Mouse (Mus musculus) adrenal gland, postnatal 4 days (tissue): ENCODE data around the gene Prkar2b. TPM values are rescaled to one million over a fixed set of nuclear protein-coding genes. Genes with fewer than 3 reads are reported as not detected.

ENCODE experiments used
- DNase-seq, 2 experiments: peaks; one replicate each; pipeline ENCODE4 v3.0.0; 2021 to 2022; ENCODE audit warnings: low spot score in 2 of 2, mixed read lengths in 2 of 2
- total RNA-seq, 2 experiments: library from RNA; stranded (reverse); gene quantifications; 2 replicates each; pipeline ENCODE4 v1.2.3; 2021

The Prkar2b gene
- total RNA-seq, 2 experiments from 2014 or later, result 187 to 200 TPM

- DNase-seq, result no peak
Measured at GRCm38 (mm10) chr12:31931818-31932217, 129.3 kb downstream of the Prkar2b start.

- no peak for DNase-seq
Measured at GRCm38 (mm10) chr12:31928498-31928897, 132.6 kb downstream of the Prkar2b start.

DNA sequence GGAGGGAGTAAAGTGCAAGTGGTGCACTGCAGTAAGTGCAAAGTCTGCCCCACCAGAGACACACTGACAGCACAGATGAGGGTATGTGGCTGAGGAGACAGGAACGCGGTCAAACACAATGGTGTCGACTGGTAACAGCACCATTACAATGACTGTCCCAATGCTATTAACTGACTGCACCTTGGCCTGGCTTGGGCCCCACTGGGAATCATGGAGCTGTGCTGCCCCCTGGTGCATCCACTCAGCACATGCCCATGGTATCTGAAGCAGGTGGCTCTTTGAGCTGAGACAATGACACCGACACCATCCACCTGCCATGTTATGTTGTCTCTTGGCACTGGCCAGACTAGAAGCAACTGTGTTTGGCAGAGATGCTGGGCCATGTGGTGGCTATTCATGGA lies 134.4 kb downstream of the Prkar2b start:
- DNase-seq, result peak in 1 of 2 experiments; percentile 46

GRCm38 (mm10) chr12:31925343-31925742 lies 135.8 kb downstream of the Prkar2b start:
- DNase-seq, result no peak

DNA sequence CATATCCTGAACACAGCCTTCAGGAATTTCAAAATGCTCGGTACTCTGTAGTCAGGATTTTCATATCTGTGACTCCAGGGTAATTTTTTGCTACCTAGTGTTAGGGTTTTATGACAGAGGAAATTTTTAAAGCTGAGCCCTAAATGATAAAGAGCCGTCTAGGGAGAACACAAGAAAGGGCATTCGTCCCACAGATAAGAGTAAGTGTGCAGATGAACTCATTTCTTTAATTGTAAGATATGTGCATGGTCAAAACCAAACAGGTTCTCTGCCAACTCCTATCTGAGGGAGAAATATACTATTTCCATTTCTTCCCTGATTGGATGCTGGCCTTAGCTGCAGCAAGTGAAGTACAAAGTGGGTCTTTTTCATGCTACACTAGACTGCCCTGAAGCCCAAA lies 137.0 kb downstream of the Prkar2b start:
- no peak for DNase-seq

DNA sequence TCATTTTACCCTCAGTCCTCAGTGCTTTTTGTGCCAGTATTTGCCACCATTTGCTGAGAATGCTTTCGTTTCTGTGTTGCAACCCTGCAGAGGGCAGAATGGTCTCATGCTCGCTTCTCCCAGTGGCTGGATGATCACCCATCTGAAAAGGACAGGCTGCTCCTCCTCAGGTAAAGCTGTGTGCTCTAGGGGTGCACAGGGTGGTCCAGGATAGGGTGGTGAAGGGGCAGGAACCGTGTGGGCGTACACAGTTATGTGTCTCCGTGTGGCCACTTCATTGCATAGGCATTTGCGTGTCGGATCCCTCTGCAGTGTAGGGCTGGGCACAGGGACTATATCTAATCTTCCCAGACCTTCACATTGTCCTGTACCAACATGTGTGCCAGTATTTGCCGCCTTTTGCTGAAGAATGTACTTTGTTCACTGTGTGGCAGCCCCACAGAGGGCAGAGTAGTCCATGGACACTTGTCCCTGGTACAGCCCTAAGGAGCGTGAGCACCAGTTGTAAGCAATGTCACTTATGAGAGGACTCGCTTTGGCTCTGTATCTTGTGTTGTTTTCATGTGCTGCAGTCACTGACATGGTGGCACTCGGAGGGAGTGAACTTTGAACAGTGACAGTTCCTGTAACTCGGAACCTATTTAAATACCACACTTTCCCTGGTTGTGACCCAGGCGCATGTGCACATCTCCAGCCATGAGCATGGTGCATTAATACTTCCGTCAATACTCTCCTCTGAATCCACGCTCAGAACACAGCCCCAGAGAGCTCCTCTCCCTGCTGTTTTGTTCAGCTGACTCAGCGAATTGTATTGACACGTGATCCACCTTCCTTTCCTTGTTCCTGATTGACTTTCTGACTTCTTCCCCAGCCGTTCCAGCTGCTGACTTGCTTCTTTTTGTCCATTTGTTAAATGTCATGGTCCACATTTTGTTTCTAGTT lies 140.4 kb downstream of the Prkar2b start:
- DNase-seq, result no peak

- peak; percentile 21 to 46 for DNase-seq
Measured at GRCm38 (mm10) chr12:31917245-31917644, 143.9 kb downstream of the Prkar2b start.

- no peak for DNase-seq
Measured at GRCm38 (mm10) chr12:31916691-31917090, 144.4 kb downstream of the Prkar2b start.

GRCm38 (mm10) chr12:31913614-31914013 lies 147.5 kb downstream of the Prkar2b start:
- DNase-seq, result no peak

DNA sequence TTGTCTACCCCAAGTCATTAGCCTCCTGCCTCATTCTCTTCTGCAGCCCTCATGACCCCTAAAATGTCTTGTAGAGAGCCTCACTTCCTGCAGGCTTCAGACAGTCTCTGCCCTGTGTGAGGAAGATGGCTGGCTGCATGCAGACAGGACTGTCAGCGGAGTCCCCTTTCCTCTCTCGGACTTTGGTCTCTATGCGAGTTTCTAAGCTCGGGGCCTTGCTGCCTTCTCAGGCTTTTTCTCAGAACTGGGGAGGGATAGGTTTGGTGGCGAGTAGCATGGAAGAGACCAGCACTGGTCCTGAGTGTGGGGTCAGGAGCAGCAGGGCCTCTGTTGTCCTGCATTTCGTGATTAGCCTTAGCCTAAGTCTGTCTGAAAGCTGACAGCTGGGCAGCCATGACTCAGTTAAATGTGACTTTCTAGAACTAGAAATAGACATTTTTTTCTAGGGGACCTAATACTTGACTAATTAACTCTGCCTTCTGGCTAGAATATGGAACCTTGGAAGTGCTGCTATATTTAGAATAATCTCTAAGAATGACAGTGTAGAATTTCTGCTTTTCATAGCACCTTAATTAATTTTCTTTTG lies 148.0 kb downstream of the Prkar2b start:
- DNase-seq, result no peak

Other genes starting within 250 kb of the Prkar2b start
- gene Hbp1, start 110.8 kb downstream of the Prkar2b start, total RNA-seq, result 100 to 1,000 TPM; 140 to 148 TPM
- gene Pik3cg, start 147.4 kb upstream of the Prkar2b start, total RNA-seq, result 1 to 10 TPM; 3.4 to 3.7 TPM